Mouse (Mus musculus) forebrain, embryonic 10.5 days (tissue): ENCODE data around the gene Ptprn2. TPM values are rescaled to one million over a fixed set of nuclear protein-coding genes. Genes with fewer than 3 reads are reported as not detected.

Experiments
- DNase-seq: peaks from one replicate; pipeline ENCODE4 v3.0.0-alpha.2; 2017; ENCODE audit warnings: low spot score; ENCODE audit errors: extremely low spot score
- H3K27ac ChIP-seq: fragments of 300-500 bp; sonication (generic); 2 replicates; pipeline ENCODE4 v1.5.1; 2016; ENCODE audit warnings: mild to moderate bottlenecking
- H3K27me3 ChIP-seq: fragments of 300-500 bp; sonication (generic); 2 replicates; pipeline ENCODE4 v1.6.1; 2016; ENCODE audit warnings: mild to moderate bottlenecking; ENCODE audit not compliant: poor library complexity, severe bottlenecking
- H3K36me3 ChIP-seq: fragments of 300-500 bp; sonication (generic); replicated peaks from 2 replicates; pipeline ENCODE4 v1.6.1; 2016; ENCODE audit warnings: mild to moderate bottlenecking, moderate library complexity
- H3K4me1 ChIP-seq: fragments of 300-500 bp; sonication (generic); 2 replicates; pipeline ENCODE4 v1.6.1; 2016
- H3K4me3 ChIP-seq: fragments of 300-500 bp; sonication (generic); 2 replicates; pipeline ENCODE4 v1.5.1; 2016; ENCODE audit warnings: mild to moderate bottlenecking, moderate library complexity
- H3K9me3 ChIP-seq: fragments of 300-500 bp; sonication (generic); 2 replicates; pipeline ENCODE4 v1.6.1; 2016; ENCODE audit warnings: mild to moderate bottlenecking, moderate library complexity
- WGBS: fragments of 180-500 bp; shearing (Covaris S2); methylation state at CpG from one replicate; pipeline ENCODE4 v1.1.7; 2016; 5-methylcytosine and 5-hydroxymethylcytosine counted together
- microRNA counts: library from miRNA; unstranded; fragments of <30 nt; microRNA quantifications from one replicate; lab custom pipeline; 2017
- microRNA-seq: library from miRNA; unstranded; fragments of <30 nt; microRNA quantifications from one replicate; pipeline ENCODE4, GENCODE M21; 2017
- polyA plus RNA-seq: library from polyadenylated mRNA; unstranded; fragments of >200 nt; fragmentation: Nextera tagmentation; extraction: Ambion mirVana; gene quantifications from 2 replicates; pipeline ENCODE4 v1.2.1, GENCODE M21; 2016

Gene Ptprn2
- polyA plus RNA-seq, 1 experiment from 2014 or later, result 4.8 TPM

DNA sequence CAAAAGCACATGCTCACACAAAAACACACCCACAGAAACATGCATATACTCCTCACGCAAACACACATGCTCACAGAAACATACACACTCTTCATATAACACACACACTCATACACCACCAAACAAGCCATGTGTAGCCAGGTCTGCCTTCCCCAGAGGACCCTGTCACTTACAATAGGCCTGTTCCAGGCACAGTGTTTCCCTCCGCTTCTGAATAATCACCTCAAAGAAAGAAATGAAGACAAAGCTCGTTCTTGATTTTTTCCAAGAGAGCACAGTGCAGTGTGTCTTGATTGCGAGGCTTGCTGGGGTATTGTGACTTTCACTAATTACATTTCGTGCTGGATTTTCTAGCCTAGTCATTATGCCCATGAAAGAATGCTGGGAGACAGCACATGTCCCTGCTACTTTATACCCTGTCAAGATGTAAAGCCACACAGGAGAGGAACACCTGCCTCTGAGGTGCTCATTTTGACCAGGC, 820.1 kb downstream of the Ptprn2 start:
- Histone ChIP-seq H3K36me3 (no peaks in the 10 kb centered on the region), H3K4me3 (no peak overlapping the region), H3K9me3 (no peaks in the 10 kb centered on the region), H3K27ac (peak overlapping the region; percentile 22; the same call in 1 of the 2 replicates), H3K4me1 (peaks cover 19% of the 10 kb centered on the region), H3K27me3 (no peaks in the 10 kb centered on the region)
- WGBS, result 48% methylated on average over 5 of the region's 5 CpGs
- no peak for DNase-seq

- WGBS, result 90% methylated on average over 6 of the region's 6 CpGs
- Histone ChIP-seq H3K4me3 (no peak overlapping the region), H3K27ac (no peak overlapping the region), H3K27me3 (no peaks in the 10 kb centered on the region), H3K36me3 (no peaks in the 10 kb centered on the region), H3K9me3 (peaks cover 5% of the 10 kb centered on the region), H3K4me1 (peaks cover 13% of the 10 kb centered on the region)
- DNase-seq, result no peak
These were observed 826.6 kb downstream of the Ptprn2 start for GRCm38 (mm10) chr12:117312079-117312478.

DNA sequence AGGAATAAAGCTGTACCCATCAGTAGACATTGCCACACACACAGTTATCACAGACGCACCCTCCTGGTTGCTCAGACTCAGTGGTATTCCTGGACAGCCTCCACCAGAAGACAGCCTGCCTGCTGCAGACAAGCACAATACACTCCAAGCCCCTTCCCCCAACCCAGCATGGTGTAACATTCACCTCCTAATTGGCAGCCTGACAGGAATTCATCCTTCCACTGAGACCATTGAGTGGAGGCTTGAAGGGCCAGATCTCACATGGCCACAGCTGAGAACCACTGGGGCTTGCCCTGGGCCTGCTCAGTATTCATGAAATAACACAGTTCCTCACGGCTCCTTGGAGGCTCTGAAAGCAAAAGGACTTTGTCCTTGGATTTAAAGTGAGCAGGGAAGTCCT, 829.5 kb downstream of the Ptprn2 start:
- Histone ChIP-seq H3K9me3 (peaks cover 15% of the 10 kb centered on the region), H3K4me3 (no peak overlapping the region), H3K27ac (peak overlapping the region; percentile 20), H3K36me3 (no peaks in the 10 kb centered on the region), H3K4me1 (peaks cover 13% of the 10 kb centered on the region), H3K27me3 (no peaks in the 10 kb centered on the region)
- 47% methylated on average over 2 of the region's 2 CpGs for WGBS
- DNase-seq, result no peak

DNA sequence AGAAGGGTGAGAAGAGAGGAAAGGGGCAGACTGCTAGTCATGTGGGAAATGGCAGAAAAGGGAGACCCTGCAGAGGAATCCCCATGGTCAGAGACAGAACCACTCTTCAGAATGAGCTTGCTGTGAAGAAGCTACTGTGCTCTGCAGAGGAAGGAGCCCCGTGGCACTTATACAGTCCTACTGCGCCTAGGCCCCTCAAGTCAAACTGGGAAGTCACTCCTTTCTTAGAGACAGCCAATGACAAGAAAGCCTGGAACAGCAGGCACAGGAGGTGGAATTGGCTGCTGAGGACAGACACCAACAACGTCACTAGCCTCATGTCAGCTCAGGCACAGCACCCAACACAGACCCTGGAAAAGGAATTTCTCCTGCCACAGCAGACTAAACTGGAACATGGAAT, 830.1 kb downstream of the Ptprn2 start:
- WGBS, result 87% methylated on average over 3 of the region's 3 CpGs
- no peaks in the 10 kb centered on the region for H3K36me3 ChIP-seq
- peak overlapping the region; percentile 20 for H3K27ac ChIP-seq

DNA sequence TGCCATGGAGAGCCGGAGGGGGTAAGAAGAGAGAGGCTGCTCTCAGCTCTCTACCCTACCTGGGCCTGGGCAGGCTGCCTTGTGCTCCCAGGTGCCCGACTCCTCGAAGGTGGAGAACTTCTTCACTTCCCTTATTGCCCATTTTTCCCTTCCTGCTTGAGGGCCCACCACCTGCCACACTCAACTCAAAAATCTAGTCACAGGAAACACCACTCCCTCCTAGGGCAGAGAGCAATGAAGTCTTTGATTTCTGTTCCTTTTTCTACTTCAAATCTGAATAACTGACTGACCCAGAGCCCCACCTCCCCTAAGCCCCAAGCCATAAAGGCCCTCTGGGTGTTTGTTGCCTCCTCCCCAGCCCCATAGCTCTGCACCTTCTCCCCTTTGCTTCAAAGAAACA, 832.7 kb downstream of the Ptprn2 start:
- no peaks in the 10 kb centered on the region for H3K27me3 ChIP-seq
- H3K4me3 ChIP-seq, result no peak overlapping the region
- peaks cover 15% of the 10 kb centered on the region for H3K9me3 ChIP-seq
- no peaks in the 10 kb centered on the region for H3K36me3 ChIP-seq
- DNase-seq, result no peak
- peaks cover 13% of the 10 kb centered on the region for H3K4me1 ChIP-seq
- peak overlapping the region; percentile 20; the same call in 1 of the 2 replicates for H3K27ac ChIP-seq
- WGBS, result 90% methylated on average over 3 of the region's 3 CpGs

More for the DNA sequence above, 830.1 kb downstream of the Ptprn2 start:
- no peak for DNase-seq
- no peaks in the 10 kb centered on the region for H3K27me3 ChIP-seq
- H3K9me3 ChIP-seq, result peaks cover 15% of the 10 kb centered on the region
- H3K4me1 ChIP-seq, result peaks cover 13% of the 10 kb centered on the region
- no peak overlapping the region for H3K4me3 ChIP-seq

DNA sequence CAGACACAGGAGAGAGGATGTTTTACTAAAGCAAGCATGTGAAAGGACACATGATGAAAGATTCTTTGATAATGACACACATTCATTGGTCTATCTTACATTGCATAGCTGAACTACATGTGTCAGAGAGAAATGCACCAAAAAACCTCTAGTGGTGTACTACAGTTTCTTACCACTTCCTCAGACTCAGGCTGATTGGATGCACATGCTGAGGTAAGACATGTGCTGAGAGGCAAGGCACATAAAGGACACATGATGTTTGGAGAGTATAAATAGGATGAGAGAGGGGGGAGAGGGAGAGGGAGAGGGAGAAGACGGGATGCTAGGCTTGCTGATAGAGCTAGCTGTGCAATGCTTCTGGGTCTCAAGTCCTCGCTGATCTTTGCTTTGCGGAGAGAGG, 837.5 kb downstream of the Ptprn2 start:
- no peaks in the 10 kb centered on the region for H3K4me1 ChIP-seq
- H3K27me3 ChIP-seq, result peaks cover 9% of the 10 kb centered on the region; the same call in 1 of the 2 replicates
- 0 out of 2 replicates have a peak, but pooled peaks cover under 1% of the 10 kb centered on the region for H3K9me3 ChIP-seq
- no peak overlapping the region for H3K27ac ChIP-seq
- H3K36me3 ChIP-seq, result no peaks in the 10 kb centered on the region
- H3K4me3 ChIP-seq, result no peak overlapping the region
- 86% methylated on average over 3 of the region's 3 CpGs for WGBS
- DNase-seq, result no peak

MicroRNA genes within 50 kb of the gene (microRNA counts, 519-probe panel; counts per million panel counts)
- microRNA mmu-miR-153 (lab: Ali Mortazavi, UCI), result 1,376 counts per million, percentile 66 among the panel's probes with 10 or more counts

Small RNAs within 50 kb of the gene (microRNA-seq; reads per million reads assigned to microRNA genes)
- gene Mir153, result 1,790 reads per million, percentile 80 among the genes with 10 or more reads in this experiment

Other genes starting within 250 kb of the Ptprn2 start
- 15.1 and 16.1 TPM in 2 replicates for gene Wdr60, start 222.7 kb upstream of the Ptprn2 start, polyA plus RNA-seq
- not detected in 2 replicates for gene Gm11027, start 210.3 kb upstream of the Ptprn2 start, polyA plus RNA-seq
- 12.0 and 12.6 TPM in 2 replicates for gene Esyt2, start 204.5 kb upstream of the Ptprn2 start, polyA plus RNA-seq
- gene Ncapg2, start 80.3 kb upstream of the Ptprn2 start, polyA plus RNA-seq, result 63.9 and 65.9 TPM in 2 replicates